Mouse (Mus musculus) small intestine, adult 2 months (tissue): ENCODE results near the gene Zfp369.

Source experiments
- CTCF ChIP-seq: fragments of 200-500 bp; IDR thresholded peaks from 2 replicates; pipeline ENCODE4 v1.5.1; 2012; ENCODE audit warnings: low read depth, mild to moderate bottlenecking, control low read depth, inconsistent platforms, low read length, moderate library complexity, mixed read lengths; ENCODE audit not compliant: insufficient replicate concordance, insufficient read length; ENCODE audit errors: extremely low read depth
- POLR2A ChIP-seq: fragments of 200-500 bp; IDR thresholded peaks from 2 replicates; pipeline ENCODE4 v1.6.1; 2012; ENCODE audit warnings: low read depth, mild to moderate bottlenecking, control low read depth, inconsistent platforms, low read length, moderate library complexity

GRCm38 (mm10) chr13:65286771-65287170, 8.2 kb downstream of the Zfp369 start:
- TF ChIP-seq POLR2A (no peak), CTCF (no peak)
